Mouse (Mus musculus) CH12.LX (cell line): ENCODE data around the gene Slc25a21. TPM values are rescaled to one million over a fixed set of nuclear protein-coding genes. Genes with fewer than 3 reads are reported as not detected.

ENCODE experiments used
- DNase-seq: peaks from one replicate; pipeline ENCODE4 v3.0.0-alpha.2; 2013; ENCODE audit errors: extremely low read depth
- H3K27ac ChIP-seq: 2 replicates; pipeline ENCODE4 v1.5.1; 2012; ENCODE audit warnings: low read depth, mild to moderate bottlenecking, control low read depth, moderate library complexity; ENCODE audit not compliant: insufficient read depth
- H3K27me3 ChIP-seq: replicated peaks from 2 replicates; pipeline ENCODE3; 2012; ENCODE audit warnings: inconsistent platforms
- H3K36me3 ChIP-seq, 2 experiments: replicated peaks in 1 of 2; 2 replicates each; pipeline versions ENCODE3 to v1.6.1; 2012; ENCODE audit warnings: inconsistent platforms in 1 of 2, low read length in 1 of 2, mild to moderate bottlenecking in 1 of 2, mixed read lengths in 1 of 2, moderate library complexity in 1 of 2; ENCODE audit not compliant: control insufficient read depth in 1 of 2, insufficient read depth in 1 of 2
- H3K4me1 ChIP-seq, 2 experiments: 2 replicates each; pipeline ENCODE4 v1.6.1; 2012; ENCODE audit warnings: inconsistent platforms in 1 of 2, moderate library complexity in 1 of 2; ENCODE audit not compliant: insufficient read depth in 2 of 2, control insufficient read depth in 1 of 2
- H3K4me2 ChIP-seq: 2 replicates; pipeline ENCODE4 v1.6.1; 2012; ENCODE audit warnings: low read depth, mild to moderate bottlenecking, control low read depth; ENCODE audit not compliant: poor library complexity, insufficient read depth, severe bottlenecking
- H3K4me3 ChIP-seq, 3 experiments: fragments of 150-350 bp in 1 of 3; sonication (generic) in 1 of 3; replicated peaks in 1 of 3; 2 replicates each; pipeline versions ENCODE3 to v1.5.1; 2011 to 2012; ENCODE audit warnings: low read depth in 2 of 3, low read length in 2 of 3, mild to moderate bottlenecking in 2 of 3, moderate library complexity in 2 of 3, control low read depth in 1 of 3, improper control_type of control experiment in 1 of 3, inconsistent platforms in 1 of 3, mixed read lengths in 1 of 3; ENCODE audit not compliant: poor library complexity in 1 of 3
- H3K79me2 ChIP-seq: replicated peaks from 2 replicates; pipeline ENCODE4 v1.6.1; 2012; ENCODE audit warnings: mild to moderate bottlenecking, moderate library complexity; ENCODE audit not compliant: control insufficient read depth, poor library complexity, insufficient read depth, severe bottlenecking; ENCODE audit errors: extremely low read depth
- H3K9ac ChIP-seq: 2 replicates; pipeline ENCODE4 v1.6.1; 2012; ENCODE audit warnings: low read depth, mild to moderate bottlenecking, control low read depth, moderate library complexity; ENCODE audit not compliant: insufficient read depth
- H3K9me3 ChIP-seq: replicated peaks from 2 replicates; pipeline ENCODE3; 2012; ENCODE audit warnings: low read length, inconsistent platforms, mixed read lengths
- BHLHE40 ChIP-seq: IDR thresholded peaks from 2 replicates; pipeline ENCODE4 v1.6.1; 2011; ENCODE audit warnings: mild to moderate bottlenecking, low read depth, low read length, improper control_type of control experiment
- CHD1 ChIP-seq: IDR thresholded peaks from 2 replicates; pipeline ENCODE4 v1.6.1; 2012; ENCODE audit warnings: low read depth, low read length, improper control_type of control experiment, inconsistent platforms
- CHD2 ChIP-seq: IDR thresholded peaks from 2 replicates; pipeline ENCODE4 v1.6.1; 2011; ENCODE audit warnings: low read length, improper control_type of control experiment
- CTCF ChIP-seq, 2 experiments: IDR thresholded peaks in 1 of 2; conservative IDR thresholded peaks in 1 of 2; 2 replicates each; pipeline ENCODE4 v1.5.1; 2011 to 2012; ENCODE audit warnings: low read depth in 2 of 2, low read length in 2 of 2, improper control_type of control experiment in 1 of 2, inconsistent platforms in 1 of 2, mild to moderate bottlenecking in 1 of 2, moderate library complexity in 1 of 2
- EP300 ChIP-seq: IDR thresholded peaks from 2 replicates; pipeline ENCODE4 v1.6.1; 2011; ENCODE audit warnings: low read length, improper control_type of control experiment
- IRF4 ChIP-seq: IDR thresholded peaks from 2 replicates; pipeline ENCODE4 v1.6.1; 2014; ENCODE audit warnings: low read depth, mild to moderate bottlenecking, inconsistent platforms, low read length, improper control_type of control experiment
- MAX ChIP-seq: IDR thresholded peaks from 2 replicates; pipeline ENCODE4 v1.6.1; 2011; ENCODE audit warnings: low read length, improper control_type of control experiment
- MEF2A ChIP-seq: IDR thresholded peaks from 2 replicates; pipeline ENCODE4 v1.6.1; 2014; ENCODE audit warnings: low read depth, mild to moderate bottlenecking, inconsistent platforms, low read length, improper control_type of control experiment, borderline replicate concordance
- NRF1 ChIP-seq: IDR thresholded peaks from 2 replicates; pipeline ENCODE4 v1.6.1; 2014; ENCODE audit warnings: low read depth, mild to moderate bottlenecking, inconsistent platforms, low read length, improper control_type of control experiment, moderate library complexity
- PAX5 ChIP-seq: IDR thresholded peaks from 2 replicates; pipeline ENCODE4 v1.6.1; 2012; ENCODE audit warnings: low read length, inconsistent platforms, mixed read lengths
- SIN3A ChIP-seq: IDR thresholded peaks from 2 replicates; pipeline ENCODE4 v1.6.1; 2012; ENCODE audit warnings: low read length, improper control_type of control experiment, inconsistent platforms
- SMC3 ChIP-seq: IDR thresholded peaks from 2 replicates; pipeline ENCODE4 v1.6.1; 2011; ENCODE audit warnings: low read depth, low read length, improper control_type of control experiment
- USF1 ChIP-seq: IDR thresholded peaks from 2 replicates; pipeline ENCODE4 v1.6.1; 2014; ENCODE audit warnings: low read depth, mild to moderate bottlenecking, inconsistent platforms, low read length, improper control_type of control experiment
- USF2 ChIP-seq: conservative IDR thresholded peaks from 2 replicates; pipeline ENCODE4 v1.6.1; 2011; ENCODE audit warnings: low read depth, low read length, improper control_type of control experiment
- ZC3H11A ChIP-seq: IDR thresholded peaks from 2 replicates; pipeline ENCODE4 v1.6.1; 2012; ENCODE audit warnings: low read depth, mild to moderate bottlenecking, inconsistent platforms, low read length, improper control_type of control experiment
- ZKSCAN1 ChIP-seq: IDR thresholded peaks from 2 replicates; pipeline ENCODE4 v1.6.1; 2012; ENCODE audit warnings: low read depth, inconsistent platforms, low read length, improper control_type of control experiment, borderline replicate concordance
- ZNF384 ChIP-seq: IDR thresholded peaks from 2 replicates; pipeline ENCODE4 v1.6.1; 2012; ENCODE audit warnings: low read depth, low read length, improper control_type of control experiment, inconsistent platforms
- dilution Hi-C: fragments of 300-500 bp; cut with MboI; formaldehyde crosslinking; loops from 2 replicates; pipeline ENCODE4 v1.14.3; 2020; ENCODE audit warnings: low sequenced_read_pairs; ENCODE audit not compliant: extremely low pct_unique_long_range_greater_than_20kb, extremely low pct_ligation_motif_present
- in situ Hi-C: fragments of 300-500 bp; cut with MboI; formaldehyde crosslinking; loops from 3 replicates; pipeline ENCODE4 v1.14.3; 2019; ENCODE audit warnings: low sequenced_read_pairs, low pct_ligation_motif_present, low pct_unique_long_range_greater_than_20kb, mixed read lengths
- polyA plus RNA-seq: library from polyadenylated mRNA; unstranded; fragments of >175 nt; gene quantifications from 2 replicates; pipeline ENCODE4 v1.2.1, GENCODE M21; 2012; ENCODE audit warnings: low read depth; ENCODE audit not compliant: insufficient read length
- total RNA-seq, 2 experiments: library from RNA; depleted of rRNA; stranded (reverse); fragments of 300-350 nt in 1 of 2; fragments of >200 nt in 1 of 2; gene quantifications; 2 replicates each; pipeline ENCODE4 v1.2.3; 2012 to 2014

Slc25a21 gene
- total and polyA plus RNA-seq, 3 experiments, result not detected

DNA sequence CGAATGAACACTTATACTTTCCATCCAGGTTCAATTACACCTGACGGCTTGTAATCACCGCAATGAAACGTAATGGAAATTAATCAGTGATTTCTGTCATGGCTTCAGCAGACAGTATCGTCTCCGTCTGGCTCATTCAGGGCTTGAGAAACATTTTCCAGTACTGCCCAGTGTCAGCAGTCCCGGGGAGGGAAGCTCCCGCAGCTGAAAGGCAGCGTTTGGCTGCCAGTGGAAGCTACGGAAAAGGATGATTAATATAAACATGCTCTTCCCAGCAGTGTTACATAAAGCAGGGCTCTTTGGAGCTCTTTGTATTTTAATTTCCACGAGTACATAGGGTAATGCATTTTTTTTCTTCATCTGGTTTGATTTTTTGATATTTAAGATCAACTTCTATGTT lies 239.0 kb downstream of the Slc25a21 start:
- Histone ChIP-seq H3K4me2 (peak overlapping the region; percentile 22; the same call in 1 of the 2 replicates), H3K27me3 (no peaks in the 10 kb centered on the region), H3K79me2 (no peaks in the 10 kb centered on the region), H3K4me1 (no peaks in the 10 kb centered on the region), H3K27ac (no peak overlapping the region), H3K9ac (no peak overlapping the region), H3K9me3 (no peaks in the 10 kb centered on the region), H3K36me3 (no peaks in the 10 kb centered on the region), H3K4me3 (no peak overlapping the region)
- in situ Hi-C loops (no loop called here), dilution Hi-C loops (no loop called here)
- DNase-seq, result no peak
- TF ChIP-seq NRF1, result no peak
- no peak for TF ChIP-seq MAX
- TF ChIP-seq EP300, result no peak

DNA sequence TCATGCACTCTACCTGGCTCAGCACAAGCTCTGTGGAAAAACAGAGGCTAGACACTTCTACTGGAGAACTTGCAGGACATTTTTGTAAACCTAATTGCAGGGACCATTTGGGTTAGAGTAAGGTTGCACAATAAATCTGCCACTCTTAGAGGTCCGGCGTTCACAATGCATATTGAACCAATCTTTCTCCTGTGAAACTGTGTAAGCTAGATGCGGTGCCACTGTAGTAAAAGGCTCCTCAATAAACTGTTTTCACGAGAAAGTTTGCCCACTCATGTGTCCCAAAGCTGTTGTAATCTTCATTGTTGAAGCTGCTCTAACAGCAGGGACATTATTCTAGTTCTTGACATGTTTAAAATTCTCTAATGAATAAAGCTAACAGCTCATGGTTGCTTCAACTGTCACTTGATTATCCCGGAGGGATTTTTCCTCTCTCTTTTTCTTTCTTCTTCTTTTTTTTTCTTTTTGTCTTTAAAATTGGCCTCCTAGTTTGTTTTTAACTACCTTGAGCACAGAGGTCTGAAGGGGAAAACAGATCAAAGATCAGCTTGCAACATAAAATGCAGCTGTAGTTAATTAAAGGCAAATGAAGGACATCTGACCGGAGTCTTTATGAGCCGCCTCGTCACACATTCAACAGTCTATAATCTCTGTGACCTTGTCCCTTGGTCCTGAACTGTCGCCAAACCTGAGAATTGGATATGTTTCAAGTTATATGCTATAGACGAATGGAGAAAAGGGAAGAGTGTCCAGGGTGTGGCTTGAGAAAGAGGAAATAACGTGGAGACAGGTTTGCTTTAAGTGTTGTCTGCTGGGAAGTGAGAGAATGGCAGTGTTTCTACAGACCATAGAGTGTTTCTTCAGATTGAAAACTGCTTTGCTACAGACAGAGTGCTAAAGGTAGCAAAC lies 245.3 kb downstream of the Slc25a21 start:
- Histone ChIP-seq H3K27me3 (no peaks in the 10 kb centered on the region), H3K27ac (no peak overlapping the region), H3K79me2 (no peaks in the 10 kb centered on the region), H3K4me3 (no peak overlapping the region), H3K36me3 (no peaks in the 10 kb centered on the region), H3K4me1 (no peaks in the 10 kb centered on the region), H3K9me3 (no peaks in the 10 kb centered on the region), H3K9ac (no peak overlapping the region), H3K4me2 (no peak overlapping the region)
- dilution Hi-C loops (no loop called here), in situ Hi-C loops (no loop called here)
- no peak for DNase-seq
- no peak for TF ChIP-seq ZC3H11A
- TF ChIP-seq PAX5, result no peak
- no peak for TF ChIP-seq BHLHE40
- TF ChIP-seq USF1, result no peak
- no peak for TF ChIP-seq ZKSCAN1
- no peak for TF ChIP-seq MAX
- no peak for TF ChIP-seq SIN3A
- no peak for TF ChIP-seq CHD2
- no peak for TF ChIP-seq ZNF384

GRCm38 (mm10) chr12:56944265-56944664 lies 253.0 kb downstream of the Slc25a21 start:
- Histone ChIP-seq H3K4me3 (no peak overlapping the region), H3K79me2 (no peaks in the 10 kb centered on the region), H3K9ac (no peak overlapping the region), H3K27ac (no peak overlapping the region), H3K4me1 (no peaks in the 10 kb centered on the region), H3K9me3 (no peaks in the 10 kb centered on the region), H3K36me3 (no peaks in the 10 kb centered on the region), H3K4me2 (no peak overlapping the region), H3K27me3 (no peaks in the 10 kb centered on the region)
- in situ Hi-C loops (no loop called here), dilution Hi-C loops (no loop called here)
- no peak for DNase-seq
- TF ChIP-seq IRF4, result no peak
- TF ChIP-seq CHD1, result no peak
- TF ChIP-seq MEF2A, result no peak
- no peak for TF ChIP-seq USF2
- TF ChIP-seq CTCF (conservative IDR thresholded peaks at IDR 0.05 in 1 of 2, IDR thresholded peaks at IDR 0.05 in 1 of 2; ENCODE audit: low read depth in 2 of 2, low read length in 2 of 2), result no peak
- TF ChIP-seq SMC3, result no peak
- no peak for TF ChIP-seq NRF1
